Mouse (Mus musculus) neural tube, embryonic 11.5 days (tissue): ENCODE measurements around the gene Ccm2. TPM values are rescaled to one million over a fixed set of nuclear protein-coding genes. Genes with fewer than 3 reads are reported as not detected.

Experiments used
- ATAC-seq: fragments of 200-750 bp; cut with Nextera tagmentation; 2 replicates; pipeline ENCODE4 v1.8.0; 2017; ENCODE audit warnings: moderate number of reproducible peaks, mild to moderate bottlenecking, moderate TSS enrichment, moderate library complexity; ENCODE audit not compliant: insufficient read depth, low FRiP score, low TSS enrichment
- DNase-seq: peaks from one replicate; pipeline ENCODE4 v3.0.0-alpha.2; 2015; ENCODE audit warnings: low spot score
- H3K27ac ChIP-seq: fragments of 300-500 bp; sonication (generic); 2 replicates; pipeline ENCODE4 v1.5.1; 2014; ENCODE audit warnings: low read depth, mild to moderate bottlenecking, low read length
- H3K27me3 ChIP-seq: fragments of 300-500 bp; sonication (generic); 2 replicates; pipeline ENCODE4 v1.6.1; 2014; ENCODE audit warnings: mild to moderate bottlenecking, low read length, mixed read lengths; ENCODE audit not compliant: control insufficient read depth, insufficient read depth
- H3K36me3 ChIP-seq: fragments of 300-500 bp; sonication (generic); 2 replicates; pipeline ENCODE4 v1.6.1; 2014; ENCODE audit warnings: mild to moderate bottlenecking, low read length, moderate library complexity, mixed read lengths; ENCODE audit not compliant: control insufficient read depth, insufficient read depth
- H3K4me1 ChIP-seq: fragments of 300-500 bp; sonication (generic); 2 replicates; pipeline ENCODE4 v1.6.1; 2014; ENCODE audit warnings: low read length, mixed read lengths; ENCODE audit not compliant: control insufficient read depth, insufficient read depth
- H3K4me2 ChIP-seq: fragments of 300-500 bp; sonication (generic); 2 replicates; pipeline ENCODE4 v1.6.1; 2014; ENCODE audit warnings: low read depth, mild to moderate bottlenecking, moderate library complexity
- H3K4me3 ChIP-seq: fragments of 300-500 bp; sonication (generic); 2 replicates; pipeline ENCODE4 v1.5.1; 2014; ENCODE audit warnings: low read depth, low read length
- H3K9ac ChIP-seq: fragments of 300-500 bp; sonication (generic); 2 replicates; pipeline ENCODE4 v1.6.1; 2014; ENCODE audit warnings: mild to moderate bottlenecking, low read length
- H3K9me3 ChIP-seq: fragments of 300-500 bp; sonication (generic); 2 replicates; pipeline ENCODE4 v1.6.1; 2016; ENCODE audit warnings: low read length; ENCODE audit not compliant: control insufficient read depth
- WGBS: fragments of 180-500 bp; shearing (Covaris S2); extraction: QIAGEN DNeasy Blood & Tissue Kit; methylation state at CpG from one replicate; pipeline ENCODE4 v1.1.7; 2014; 5-methylcytosine and 5-hydroxymethylcytosine counted together
- polyA plus RNA-seq: library from polyadenylated mRNA; unstranded; fragments of >200 nt; fragmentation: Nextera tagmentation; extraction: Ambion mirVana; gene quantifications from 2 replicates; pipeline ENCODE4 v1.2.1, GENCODE M21; 2014

The Ccm2 gene
- polyA plus RNA-seq, 1 experiment from 2014 or later = 103 TPM

GRCm38 (mm10) chr11:6566496-6566895, 19.8 kb downstream of the Ccm2 start:
- no peaks in the 10 kb centered on the region for H3K9me3 ChIP-seq
- no peaks in the 10 kb centered on the region; the same call in 1 of the 2 replicates for H3K36me3 ChIP-seq
- no peaks in the 10 kb centered on the region for H3K27me3 ChIP-seq
- no peak overlapping the region for H3K27ac ChIP-seq
- DNase-seq (no peak), ATAC-seq (no peak)
- H3K4me3 ChIP-seq = no peak overlapping the region
- 88% methylated on average over 4 of the region's 4 CpGs for WGBS
- H3K9ac ChIP-seq = no peak overlapping the region
- peaks cover 4% of the 10 kb centered on the region; the same call in 1 of the 2 replicates for H3K4me1 ChIP-seq
- no peak overlapping the region for H3K4me2 ChIP-seq

GRCm38 (mm10) chr11:6567951-6568350, 21.3 kb downstream of the Ccm2 start:
- no peaks in the 10 kb centered on the region for H3K27me3 ChIP-seq

GRCm38 (mm10) chr11:6568584-6569409, 22.1 kb downstream of the Ccm2 start:
- H3K36me3 ChIP-seq = no peaks in the 10 kb centered on the region; the same call in 1 of the 2 replicates
- H3K9me3 ChIP-seq = no peaks in the 10 kb centered on the region
- no peak overlapping the region for H3K4me2 ChIP-seq
- no peaks in the 10 kb centered on the region for H3K27me3 ChIP-seq
- no peak overlapping the region for H3K9ac ChIP-seq
- ATAC-seq (no peak), DNase-seq (peak; percentile 22)
- peaks cover 4% of the 10 kb centered on the region; the same call in 1 of the 2 replicates for H3K4me1 ChIP-seq
- H3K27ac ChIP-seq = no peak overlapping the region
- WGBS = 75% methylated on average over 11 of the region's 11 CpGs
- no peak overlapping the region for H3K4me3 ChIP-seq

More at GRCm38 (mm10) chr11:6567951-6568350, 21.3 kb downstream of the Ccm2 start:
- ATAC-seq (no peak), DNase-seq (no peak)
- Histone ChIP-seq H3K4me2 (no peak overlapping the region), H3K4me3 (no peak overlapping the region), H3K4me1 (peaks cover 4% of the 10 kb centered on the region; the same call in 1 of the 2 replicates), H3K9me3 (no peaks in the 10 kb centered on the region), H3K9ac (no peak overlapping the region), H3K36me3 (no peaks in the 10 kb centered on the region; the same call in 1 of the 2 replicates), H3K27ac (no peak overlapping the region)
- 91% methylated on average over 8 of the region's 8 CpGs for WGBS

GRCm38 (mm10) chr11:6569410-6569777, 22.7 kb downstream of the Ccm2 start:
- DNase-seq = no peak
- H3K36me3 ChIP-seq = no peaks in the 10 kb centered on the region; the same call in 1 of the 2 replicates
- 64% methylated on average over 3 of the region's 3 CpGs for WGBS
- no peak overlapping the region for H3K9ac ChIP-seq
- H3K27ac ChIP-seq = no peak overlapping the region
- no peaks in the 10 kb centered on the region for H3K9me3 ChIP-seq
- H3K4me2 ChIP-seq = no peak overlapping the region
- peaks cover 4% of the 10 kb centered on the region; the same call in 1 of the 2 replicates for H3K4me1 ChIP-seq
- H3K27me3 ChIP-seq = no peaks in the 10 kb centered on the region
- no peak overlapping the region for H3K4me3 ChIP-seq
- ATAC-seq = no peak

GRCm38 (mm10) chr11:6576151-6576550, 29.5 kb downstream of the Ccm2 start:
- H3K27ac ChIP-seq = no peak overlapping the region
- no peak for DNase-seq
- 89% methylated on average over 3 of the region's 3 CpGs for WGBS
- H3K9ac ChIP-seq = no peak overlapping the region
- no peaks in the 10 kb centered on the region for H3K4me1 ChIP-seq
- no peak for ATAC-seq
- H3K9me3 ChIP-seq = no peaks in the 10 kb centered on the region
- no peak overlapping the region for H3K4me2 ChIP-seq
- no peaks in the 10 kb centered on the region for H3K36me3 ChIP-seq
- H3K27me3 ChIP-seq = no peaks in the 10 kb centered on the region
- H3K4me3 ChIP-seq = no peak overlapping the region

- DNase-seq (no peak), ATAC-seq (no peak)
- no peak overlapping the region for H3K9ac ChIP-seq
- no peaks in the 10 kb centered on the region for H3K36me3 ChIP-seq
- no peak overlapping the region for H3K4me3 ChIP-seq
- no peaks in the 10 kb centered on the region for H3K9me3 ChIP-seq
- 92% methylated on average over 7 of the region's 7 CpGs for WGBS
- no peaks in the 10 kb centered on the region for H3K27me3 ChIP-seq
- no peak overlapping the region for H3K27ac ChIP-seq
- no peak overlapping the region for H3K4me2 ChIP-seq
- no peaks in the 10 kb centered on the region for H3K4me1 ChIP-seq
Observed at GRCm38 (mm10) chr11:6579361-6579760, 32.7 kb downstream of the Ccm2 start.

- ATAC-seq (no peak), DNase-seq (no peak)
- H3K27ac ChIP-seq = no peak overlapping the region
- WGBS = 92% methylated on average over 4 of the region's 4 CpGs
- H3K9me3 ChIP-seq = no peaks in the 10 kb centered on the region
- H3K27me3 ChIP-seq = no peaks in the 10 kb centered on the region
- no peak overlapping the region for H3K4me2 ChIP-seq
- H3K4me3 ChIP-seq = no peak overlapping the region
- no peaks in the 10 kb centered on the region for H3K4me1 ChIP-seq
- H3K9ac ChIP-seq = no peak overlapping the region
- peaks cover 2% of the 10 kb centered on the region for H3K36me3 ChIP-seq
Observed at GRCm38 (mm10) chr11:6580065-6580750, 33.5 kb downstream of the Ccm2 start.

- 86% methylated on average over 2 of the region's 2 CpGs for WGBS
- H3K36me3 ChIP-seq = peaks cover 4% of the 10 kb centered on the region
- no peak for ATAC-seq
Observed at GRCm38 (mm10) chr11:6581560-6581959, 34.9 kb downstream of the Ccm2 start.

More at GRCm38 (mm10) chr11:6581560-6581959, 34.9 kb downstream of the Ccm2 start:
- Histone ChIP-seq H3K27me3 (no peaks in the 10 kb centered on the region), H3K4me1 (no peaks in the 10 kb centered on the region), H3K4me3 (no peak overlapping the region), H3K4me2 (no peak overlapping the region), H3K27ac (no peak overlapping the region), H3K9me3 (no peaks in the 10 kb centered on the region), H3K9ac (no peak overlapping the region)
- no peak for DNase-seq
